Mouse (Mus musculus) left cerebral cortex, adult 8-10 months (tissue): ENCODE data around the gene Tssk4. TPM values are rescaled to one million over a fixed set of nuclear protein-coding genes. Genes with fewer than 3 reads are reported as not detected.

Experiments used
- total RNA-seq, 4 experiments: library from RNA; stranded (reverse); gene quantifications; 2 replicates each; pipeline ENCODE4 v1.2.4; 2022

Gene Tssk4
- total RNA-seq, 4 experiments from 2014 or later: 0.53 to 1.2 (median 0.89) TPM

Other genes with a start within 250 kb of the Tssk4 start
- 10 to 100 TPM; 17.2 to 28.5 (median 20.8) TPM for gene Dhrs4, start 171.4 kb upstream of the Tssk4 start, total RNA-seq
- 10 to 100 TPM; 39.6 to 50.3 (median 42.5) TPM for gene Carmil3, start 159.5 kb upstream of the Tssk4 start, total RNA-seq
- gene Cpne6, start 139.7 kb upstream of the Tssk4 start, total RNA-seq: 100 to 1,000 TPM; 151 to 192 (median 180) TPM
- under 1 TPM; 0.46 to 0.82 (median 0.69) TPM for gene Nrl, start 125.2 kb upstream of the Tssk4 start, total RNA-seq
- gene Pck2, start 109.9 kb upstream of the Tssk4 start, total RNA-seq: 10 to 100 TPM; 25.2 to 29.7 (median 27.7) TPM
- 10 to 100 TPM; 83.5 to 91.6 (median 85.1) TPM for gene Dcaf11, start 90.2 kb upstream of the Tssk4 start, total RNA-seq
- under 1 TPM in 2 of 4 experiments, not detected in 2; 0.84 to 0.98 TPM for gene A730061H03Rik, start 89.8 kb upstream of the Tssk4 start, total RNA-seq
- gene Fitm1, start 74.6 kb upstream of the Tssk4 start, total RNA-seq: not detected
- 10 to 100 TPM; 53.6 to 63.7 (median 58.8) TPM for gene Psme1, start 72.1 kb upstream of the Tssk4 start, total RNA-seq
- gene Emc9, start 64.9 kb upstream of the Tssk4 start, total RNA-seq: 10 to 100 TPM; 46.3 to 59.7 (median 50.8) TPM
- gene Psme2, start 59.1 kb upstream of the Tssk4 start, total RNA-seq: 10 to 100 TPM; 50.2 to 74.0 (median 51.3) TPM
- 10 to 100 TPM; 31.4 to 46.1 (median 38.0) TPM for gene Rnf31, start 58.5 kb upstream of the Tssk4 start, total RNA-seq
- gene Irf9, start 46.6 kb upstream of the Tssk4 start, total RNA-seq: 10 to 100 TPM in 2 of 4 experiments, 1 to 10 TPM in 2; 7.5 to 15.2 (median 11.2) TPM
- gene Rec8, start 32.1 kb upstream of the Tssk4 start, total RNA-seq: 1 to 10 TPM; 1.5 to 4.9 (median 3.7) TPM
- 100 to 1,000 TPM; 122 to 146 (median 132) TPM for gene Ipo4, start 14.2 kb upstream of the Tssk4 start, total RNA-seq
- 1 to 10 TPM; 3.5 to 4.2 (median 4.0) TPM for gene Gm49378, start 12.3 kb upstream of the Tssk4 start, total RNA-seq
- gene Tm9sf1, start 6.4 kb upstream of the Tssk4 start, total RNA-seq: 10 to 100 TPM; 37.5 to 45.6 (median 38.9) TPM
- gene Mdp1, start 10.3 kb downstream of the Tssk4 start, total RNA-seq: 10 to 100 TPM; 40.7 to 48.1 (median 44.1) TPM
- gene Gmpr2, start 21.8 kb downstream of the Tssk4 start, total RNA-seq: 10 to 100 TPM; 19.9 to 24.2 (median 22.4) TPM
- gene Nedd8, start 21.9 kb downstream of the Tssk4 start, total RNA-seq: 100 to 1,000 TPM; 310 to 370 (median 342) TPM
- 10 to 100 TPM; 16.3 to 18.2 (median 18.0) TPM for gene Tinf2, start 31.6 kb downstream of the Tssk4 start, total RNA-seq
- 1 to 10 TPM in 2 of 4 experiments, not detected in 2; 1.1 to 1.4 TPM for gene Tgm1, start 63.7 kb downstream of the Tssk4 start, total RNA-seq
- gene Rabggta, start 72.1 kb downstream of the Tssk4 start, total RNA-seq: 10 to 100 TPM; 52.2 to 54.7 (median 54.0) TPM
- gene Dhrs1, start 95.5 kb downstream of the Tssk4 start, total RNA-seq: 100 to 1,000 TPM in 2 of 4 experiments, 10 to 100 TPM in 2; 86.1 to 119 (median 97.8) TPM
- 10 to 100 TPM in 3 of 4 experiments, 1 to 10 TPM in 1; 9.7 to 11.8 (median 11.0) TPM for gene Nop9, start 95.5 kb downstream of the Tssk4 start, total RNA-seq
- 1 to 10 TPM; 1.5 to 3.1 (median 2.4) TPM for gene Cideb, start 108.3 kb downstream of the Tssk4 start, total RNA-seq
- gene Ltb4r2, start 111.2 kb downstream of the Tssk4 start, total RNA-seq: under 1 TPM; 0.21 to 0.28 (median 0.25) TPM
- gene Ltb4r1, start 115.8 kb downstream of the Tssk4 start, total RNA-seq: under 1 TPM in 3 of 4 experiments, not detected in 1; 0.26 to 0.65 (median 0.53) TPM
- 1 to 10 TPM; 3.3 to 6.2 (median 4.7) TPM for gene Adcy4, start 133.9 kb downstream of the Tssk4 start, total RNA-seq
- under 1 TPM in 2 of 4 experiments, not detected in 2; 0.73 to 0.98 TPM for gene Ripk3, start 138.7 kb downstream of the Tssk4 start, total RNA-seq
- 1 to 10 TPM; 1.0 to 2.7 (median 2.1) TPM for gene Nfatc4, start 173.0 kb downstream of the Tssk4 start, total RNA-seq
- gene Nynrin, start 203.8 kb downstream of the Tssk4 start, total RNA-seq: 10 to 100 TPM in 2 of 4 experiments, 1 to 10 TPM in 2; 7.3 to 13.3 (median 11.3) TPM
- gene Cbln3, start 234.2 kb downstream of the Tssk4 start, total RNA-seq: under 1 TPM; 0.09 to 0.52 (median 0.23) TPM
- gene Khnyn, start 234.8 kb downstream of the Tssk4 start, total RNA-seq: 10 to 100 TPM; 12.7 to 15.8 (median 13.0) TPM